Comparison of ENCODE assay signal across 22 mouse cellular contexts in the genomic region with DNA sequence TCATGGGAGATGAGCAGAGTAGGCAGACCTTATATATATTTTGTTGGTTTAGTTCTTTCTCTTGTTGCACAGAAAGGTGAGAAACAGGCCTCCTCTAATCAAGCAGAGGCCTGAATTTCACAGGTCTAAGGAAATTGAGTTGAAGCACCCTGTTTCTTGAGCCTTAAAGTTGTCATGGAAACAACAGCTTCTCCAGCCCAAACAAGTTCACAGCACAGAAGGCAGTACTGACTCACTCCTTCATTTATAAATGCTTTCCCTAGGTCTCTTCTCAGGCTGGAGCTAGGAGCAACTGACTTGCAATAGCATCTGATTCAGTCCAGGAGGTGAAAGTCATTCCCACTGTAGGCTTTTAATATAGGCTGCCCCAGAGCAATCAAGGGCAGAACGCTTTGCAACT.
A peak's percentile ranks its signal among the peaks of the same experiment; 100 is the strongest.
DNase-seq lines count a peak whose midpoint lies in the region; ATAC-seq lines count a peak whose summit lies in the region.
"Had no signal": no experiment of that assay in that cellular context is flagged by ENCODE, and none has a peak within 500 bp of the region (broad histone marks: within the 10 kb centered on the region; RNA-seq: fewer than 3 reads in every experiment).

No protein-coding gene starts in this region.

- no peak overlapping the region for H3K27ac ChIP-seq in midbrain, embryonic 15.5 days
- H3K27ac ChIP-seq in midbrain, embryonic 10.5 days (replicated peaks), result no peak overlapping the region
- H3K27ac ChIP-seq in forebrain, embryonic 16.5 days (ENCODE audit: low read length), result no peak overlapping the region
- no peak overlapping the region for H3K27ac ChIP-seq in neural tube, embryonic 15.5 days (replicated peaks)
- H3K27ac ChIP-seq: embryonic facial prominence, embryonic 12.5 days; hindbrain, embryonic 14.5 days; intestine, embryonic 15.5 days; midbrain, embryonic 12.5 days; neural tube, embryonic 12.5 days had no signal

- 86% methylated on average over 1 of the region's 1 CpGs for WGBS in midbrain, embryonic 15.5 days
- 85% methylated on average over 1 of the region's 1 CpGs for WGBS in midbrain, embryonic 10.5 days
- WGBS in forebrain, embryonic 16.5 days, result 74% methylated on average over 1 of the region's 1 CpGs
- WGBS in neural tube, embryonic 15.5 days, result 83% methylated on average over 1 of the region's 1 CpGs

- no peaks in the 10 kb centered on the region for H3K9me3 ChIP-seq in midbrain, embryonic 15.5 days
- H3K9me3 ChIP-seq in midbrain, embryonic 10.5 days (replicated peaks), result no peaks in the 10 kb centered on the region
- H3K9me3 ChIP-seq in forebrain, embryonic 16.5 days (ENCODE audit: control insufficient read depth, low read length), result no peaks in the 10 kb centered on the region
- no peaks in the 10 kb centered on the region for H3K9me3 ChIP-seq in neural tube, embryonic 15.5 days (replicated peaks)
- H3K9me3 ChIP-seq: embryonic facial prominence, embryonic 12.5 days; intestine, embryonic 15.5 days; midbrain, embryonic 12.5 days; neural tube, embryonic 12.5 days had no signal

- H3K4me3 ChIP-seq in midbrain, embryonic 15.5 days, result no peak overlapping the region
- H3K4me3 ChIP-seq in midbrain, embryonic 10.5 days, result no peak overlapping the region
- H3K4me3 ChIP-seq in forebrain, embryonic 16.5 days (replicated peaks; ENCODE audit: low read length), result no peak overlapping the region
- H3K4me3 ChIP-seq in neural tube, embryonic 15.5 days (replicated peaks), result no peak overlapping the region
- H3K4me3 ChIP-seq: embryonic facial prominence, embryonic 12.5 days; erythroblast, embryonic 14.5 days; intestine, embryonic 15.5 days; midbrain, embryonic 12.5 days; neural tube, embryonic 12.5 days had no signal

- H3K27me3 ChIP-seq in midbrain, embryonic 15.5 days (replicated peaks), result no peaks in the 10 kb centered on the region
- no peaks in the 10 kb centered on the region for H3K27me3 ChIP-seq in midbrain, embryonic 10.5 days (ENCODE audit: low read depth, poor library complexity, severe bottlenecking)
- H3K27me3 ChIP-seq in forebrain, embryonic 16.5 days (replicated peaks; ENCODE audit: control insufficient read depth, insufficient read depth, low read length), result no peaks in the 10 kb centered on the region
- no peaks in the 10 kb centered on the region for H3K27me3 ChIP-seq in neural tube, embryonic 15.5 days (replicated peaks)
- H3K27me3 ChIP-seq: embryonic facial prominence, embryonic 12.5 days; intestine, embryonic 15.5 days; midbrain, embryonic 12.5 days; neural tube, embryonic 12.5 days had no signal

- H3K9ac ChIP-seq in midbrain, embryonic 15.5 days, result no peak overlapping the region
- H3K9ac ChIP-seq in forebrain, embryonic 16.5 days (replicated peaks; ENCODE audit: low read depth, low read length), result no peak overlapping the region
- H3K9ac ChIP-seq in neural tube, embryonic 15.5 days (replicated peaks), result no peak overlapping the region
- H3K9ac ChIP-seq: embryonic facial prominence, embryonic 12.5 days; hindbrain, embryonic 14.5 days; intestine, embryonic 15.5 days; midbrain, embryonic 12.5 days; neural tube, embryonic 12.5 days had no signal

- peak; percentile 68 to 78 for DNase-seq in frontal cortex, adult 2 months (ENCODE audit: extremely low spot score in 1 of 2, low spot score in 1 of 2)
- DNase-seq in frontal cortex, postnatal 25 days (ENCODE audit: low spot score in 2 of 2), result no peak
- DNase-seq in midbrain, embryonic 10.5 days (ENCODE audit: low spot score), result no peak
- DNase-seq in left cerebral cortex, postnatal 14 days (ENCODE audit: low spot score in 2 of 2), result peak; percentile 43 to 52
- no peak for DNase-seq in spleen, postnatal 14 days (ENCODE audit: low spot score in 2 of 2)
- DNase-seq: B cell, adult 2 months; cerebellum, adult 8-10 months; kidney, adult 9 months; kidney, postnatal 25 days; liver; thymus, postnatal 36 days had no signal

- peak; percentile 39; the same call in 1 of the 2 replicates for ATAC-seq in midbrain, embryonic 15.5 days (replicated peaks)
- peak; percentile 60 for ATAC-seq in forebrain, embryonic 16.5 days
- no peak for ATAC-seq in neural tube, embryonic 15.5 days (ENCODE audit: low FRiP score)
- ATAC-seq: intestine, embryonic 15.5 days; lung, postnatal 0 days had no signal

- intact Hi-C loops in left cerebral cortex, postnatal 14 days (cut with DNase I), result no loop called here

- no peak overlapping the region for H3K4me2 ChIP-seq in midbrain, embryonic 15.5 days
- H3K4me2 ChIP-seq in forebrain, embryonic 16.5 days (ENCODE audit: low read length), result no peak overlapping the region
- no peak overlapping the region for H3K4me2 ChIP-seq in neural tube, embryonic 15.5 days
- H3K4me2 ChIP-seq: embryonic facial prominence, embryonic 12.5 days; heart, embryonic 11.5 days; hindbrain, embryonic 14.5 days; intestine, embryonic 15.5 days; midbrain, embryonic 12.5 days; neural tube, embryonic 12.5 days had no signal

- no peaks in the 10 kb centered on the region for H3K36me3 ChIP-seq in midbrain, embryonic 15.5 days (replicated peaks)
- H3K36me3 ChIP-seq in midbrain, embryonic 10.5 days, result no peaks in the 10 kb centered on the region
- H3K36me3 ChIP-seq in forebrain, embryonic 16.5 days (ENCODE audit: control insufficient read depth, insufficient read depth), result no peaks in the 10 kb centered on the region
- no peaks in the 10 kb centered on the region for H3K36me3 ChIP-seq in neural tube, embryonic 15.5 days
- H3K36me3 ChIP-seq: embryonic facial prominence, embryonic 12.5 days; intestine, embryonic 15.5 days; midbrain, embryonic 12.5 days; neural tube, embryonic 12.5 days had no signal

- no peaks in the 10 kb centered on the region for H3K4me1 ChIP-seq in midbrain, embryonic 15.5 days
- no peaks in the 10 kb centered on the region for H3K4me1 ChIP-seq in midbrain, embryonic 10.5 days
- peaks cover 5% of the 10 kb centered on the region for H3K4me1 ChIP-seq in forebrain, embryonic 16.5 days (replicated peaks; ENCODE audit: control insufficient read depth, insufficient read depth, low read length)
- H3K4me1 ChIP-seq in neural tube, embryonic 15.5 days, result 0 out of 2 replicates have a peak, but pooled peaks cover 8% of the 10 kb centered on the region
- H3K4me1 ChIP-seq: intestine, embryonic 15.5 days; midbrain, embryonic 12.5 days; neural tube, embryonic 12.5 days had no signal

Comparison
In these comparisons a context has a peak if more than half of its experiments do, and no peak if none do; other contexts are left out.
1. DNase-seq: peak in frontal cortex, adult 2 months (2 of 2) and left cerebral cortex, postnatal 14 days (2 of 2); none in frontal cortex, postnatal 25 days (0 of 2), midbrain, embryonic 10.5 days (single experiment) and spleen, postnatal 14 days (0 of 2).